Mouse (Mus musculus) kidney, embryonic 14.5 days (tissue): ENCODE data around the gene Mfrp. TPM values are rescaled to one million over a fixed set of nuclear protein-coding genes. Genes with fewer than 3 reads are reported as not detected.

Experiments used
- ATAC-seq: fragments of 200-750 bp; cut with Nextera tagmentation; 2 replicates; pipeline ENCODE4 v1.8.0; 2017; ENCODE audit warnings: moderate number of reproducible peaks, mild to moderate bottlenecking, moderate TSS enrichment, moderate library complexity; ENCODE audit not compliant: low FRiP score, low TSS enrichment
- H3K27ac ChIP-seq: fragments of 300-500 bp; sonication (generic); 2 replicates; pipeline ENCODE4 v1.5.1; 2014; ENCODE audit warnings: low read depth, mild to moderate bottlenecking, low read length, moderate library complexity, mixed read lengths
- H3K27me3 ChIP-seq: fragments of 300-500 bp; sonication (generic); 2 replicates; pipeline ENCODE4 v1.6.1; 2014; ENCODE audit warnings: mild to moderate bottlenecking, low read length; ENCODE audit not compliant: control insufficient read depth, insufficient read depth
- H3K36me3 ChIP-seq: fragments of 300-500 bp; sonication (generic); 2 replicates; pipeline ENCODE4 v1.6.1; 2014; ENCODE audit warnings: low read length, mixed read lengths; ENCODE audit not compliant: control insufficient read depth, insufficient read depth
- H3K4me1 ChIP-seq: fragments of 300-500 bp; sonication (generic); 2 replicates; pipeline ENCODE4 v1.6.1; 2014; ENCODE audit warnings: low read length, mixed read lengths; ENCODE audit not compliant: control insufficient read depth, insufficient read depth
- H3K4me2 ChIP-seq: fragments of 300-500 bp; sonication (generic); replicated peaks from 2 replicates; pipeline ENCODE4 v1.6.1; 2014; ENCODE audit warnings: low read depth, mild to moderate bottlenecking, low read length
- H3K4me3 ChIP-seq: fragments of 300-500 bp; sonication (generic); 2 replicates; pipeline ENCODE4 v1.5.1; 2014; ENCODE audit warnings: mild to moderate bottlenecking, low read length
- H3K9ac ChIP-seq: fragments of 300-500 bp; sonication (generic); 2 replicates; pipeline ENCODE4 v1.6.1; 2014; ENCODE audit warnings: low read depth, mild to moderate bottlenecking, low read length, moderate library complexity
- H3K9me3 ChIP-seq: fragments of 300-500 bp; sonication (generic); 2 replicates; pipeline ENCODE4 v1.6.1; 2016; ENCODE audit warnings: low read length; ENCODE audit not compliant: control insufficient read depth
- WGBS: fragments of 180-500 bp; shearing (Covaris S2); extraction: QIAGEN DNeasy Blood & Tissue Kit; methylation state at CpG from one replicate; pipeline ENCODE4 v1.1.7; 2014; 5-methylcytosine and 5-hydroxymethylcytosine counted together
- polyA plus RNA-seq: library from polyadenylated mRNA; unstranded; fragments of >200 nt; fragmentation: Nextera tagmentation; extraction: Ambion mirVana; gene quantifications from 2 replicates; pipeline ENCODE4 v1.2.1, GENCODE M21; 2014

Gene Mfrp
- polyA plus RNA-seq, 1 experiment from 2014 or later = 0.14 TPM

DNA sequence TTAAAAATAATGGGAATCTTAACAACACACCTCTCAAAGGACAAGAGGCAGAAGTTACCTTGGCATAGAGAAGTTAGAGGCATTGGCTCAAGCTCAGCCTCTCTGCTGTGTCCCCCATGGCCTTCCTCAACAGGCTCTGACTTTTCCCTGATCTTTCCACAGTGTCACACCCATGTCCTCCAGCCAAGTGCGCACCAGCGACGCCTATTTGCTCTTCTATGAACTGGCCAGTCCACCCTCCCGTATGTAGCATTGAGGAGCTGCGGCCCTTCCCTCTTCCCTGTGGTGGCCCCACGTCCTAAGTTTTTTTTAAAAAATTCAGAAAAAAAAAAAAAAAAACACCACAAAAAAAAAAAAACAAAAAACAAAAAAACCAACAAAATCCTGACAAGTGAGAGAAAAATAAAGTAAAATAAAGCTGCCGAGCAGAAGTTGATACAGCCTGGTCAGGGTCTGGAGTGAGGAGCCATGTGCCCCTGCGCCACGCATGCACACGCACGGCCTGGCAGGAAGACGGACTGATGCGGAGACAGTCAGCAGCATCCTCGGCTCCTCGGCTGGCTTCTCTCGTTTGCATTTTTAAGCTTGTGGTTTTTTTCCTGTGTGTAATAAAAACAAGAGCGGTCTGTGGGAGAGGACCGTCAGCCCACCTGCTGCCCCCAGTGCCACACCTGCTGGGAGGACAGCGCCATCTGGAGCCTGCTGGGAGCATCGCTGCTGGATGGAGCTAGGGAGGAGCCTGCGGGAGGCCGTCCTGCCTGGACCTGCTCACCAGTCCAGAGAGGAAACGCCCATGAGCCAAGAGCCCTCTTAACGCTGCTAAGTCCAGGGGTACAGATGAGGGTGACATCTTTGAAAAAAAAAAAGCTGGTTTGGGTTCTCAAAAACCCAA lies 7.7 kb upstream of the Mfrp start:
- Histone ChIP-seq H3K36me3 (peaks cover 21% of the 10 kb centered on the region; the same call in 1 of the 2 replicates), H3K9me3 (no peaks in the 10 kb centered on the region), H3K9ac (no peak overlapping the region), H3K4me3 (no peak overlapping the region), H3K4me2 (peak overlapping the region; percentile 19; the same call in 1 of the 2 replicates), H3K27me3 (no peaks in the 10 kb centered on the region), H3K4me1 (peaks cover 17% of the 10 kb centered on the region), H3K27ac (no peak overlapping the region)
- WGBS = 35% methylated on average over 24 of the region's 24 CpGs
- peak; percentile 80 for ATAC-seq

GRCm38 (mm10) chr9:44094737-44095136 lies 6.8 kb upstream of the Mfrp start:
- H3K4me3 ChIP-seq = no peak overlapping the region
- H3K9ac ChIP-seq = no peak overlapping the region
- peaks cover 21% of the 10 kb centered on the region; the same call in 1 of the 2 replicates for H3K36me3 ChIP-seq
- no peak overlapping the region for H3K4me2 ChIP-seq
- peaks cover 10% of the 10 kb centered on the region for H3K4me1 ChIP-seq
- no peaks in the 10 kb centered on the region for H3K9me3 ChIP-seq
- H3K27ac ChIP-seq = no peak overlapping the region
- WGBS = 83% methylated on average over 3 of the region's 3 CpGs
- no peak for ATAC-seq
- H3K27me3 ChIP-seq = no peaks in the 10 kb centered on the region

DNA sequence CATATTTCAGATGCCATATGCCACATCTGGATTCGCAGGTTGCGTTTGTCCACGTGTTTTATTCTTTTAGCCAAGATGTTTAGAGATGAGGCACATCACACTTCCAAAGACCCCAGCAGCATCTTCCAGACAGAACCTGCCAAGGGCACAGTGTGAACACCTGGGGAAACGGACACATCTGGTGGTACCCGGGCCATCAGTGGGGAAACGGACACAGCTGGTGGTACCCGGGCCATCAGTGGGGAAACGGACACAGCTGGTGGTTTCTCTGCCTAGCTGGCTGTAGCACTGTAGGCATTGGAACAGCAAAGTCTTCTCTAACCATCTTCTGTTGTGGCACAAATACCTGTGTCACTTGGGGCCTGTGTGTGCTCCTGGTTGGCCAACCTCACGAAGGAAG lies 5.7 kb upstream of the Mfrp start:
- no peaks in the 10 kb centered on the region for H3K27me3 ChIP-seq
- no peak overlapping the region for H3K9ac ChIP-seq
- H3K36me3 ChIP-seq = peaks cover 21% of the 10 kb centered on the region; the same call in 1 of the 2 replicates
- H3K4me2 ChIP-seq = no peak overlapping the region
- no peaks in the 10 kb centered on the region for H3K9me3 ChIP-seq
- H3K4me1 ChIP-seq = peaks cover 4% of the 10 kb centered on the region; the same call in 1 of the 2 replicates
- no peak for ATAC-seq
- WGBS = 90% methylated on average over 9 of the region's 9 CpGs
- no peak overlapping the region for H3K4me3 ChIP-seq
- H3K27ac ChIP-seq = no peak overlapping the region

DNA sequence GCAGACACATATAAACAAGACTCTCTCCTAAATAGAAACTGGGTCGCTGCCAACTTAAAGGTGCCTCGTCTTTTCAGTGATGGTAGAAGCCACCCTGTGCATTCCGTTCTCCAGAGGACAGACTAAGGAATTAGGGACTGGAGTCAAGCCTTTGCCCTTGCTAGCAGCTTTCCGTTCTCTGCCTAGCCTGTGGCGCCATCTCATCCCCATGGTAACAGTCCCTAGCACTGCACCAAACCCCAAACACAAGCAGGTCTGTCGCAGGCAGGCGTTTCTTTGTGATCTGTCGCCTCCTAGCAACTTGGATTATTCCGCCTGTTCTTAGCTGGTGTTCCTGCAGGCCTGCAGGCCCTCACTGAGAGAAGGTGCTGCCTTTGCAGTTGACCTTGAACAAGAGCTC lies 5.0 kb upstream of the Mfrp start:
- Histone ChIP-seq H3K27ac (no peak overlapping the region), H3K27me3 (no peaks in the 10 kb centered on the region), H3K9ac (no peak overlapping the region), H3K4me3 (no peak overlapping the region), H3K4me2 (no peak overlapping the region), H3K36me3 (peaks cover 20% of the 10 kb centered on the region; the same call in 1 of the 2 replicates), H3K9me3 (no peaks in the 10 kb centered on the region), H3K4me1 (peaks cover 7% of the 10 kb centered on the region)
- WGBS = 44% methylated on average over 9 of the region's 9 CpGs
- ATAC-seq = no peak

DNA sequence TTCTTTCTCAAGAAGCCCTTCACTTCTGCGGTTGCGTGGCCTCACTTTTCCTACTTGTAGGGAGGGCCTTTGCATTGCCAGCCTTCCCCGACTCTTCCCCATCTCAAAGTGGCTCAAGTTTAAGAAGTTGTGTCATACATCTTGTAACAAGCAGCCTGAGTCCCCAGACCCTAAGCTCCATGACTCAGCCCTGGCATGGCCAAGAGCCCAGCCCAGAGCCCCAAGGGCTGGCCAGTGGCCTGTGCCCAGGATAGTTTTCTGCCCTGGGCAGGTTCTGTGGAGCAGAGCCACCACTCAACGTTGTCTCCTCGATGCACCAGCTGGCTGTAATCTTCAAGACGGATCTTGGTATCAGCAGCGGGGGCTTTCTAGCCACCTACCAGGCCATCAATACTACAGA lies 3.4 kb downstream of the Mfrp start:
- Histone ChIP-seq H3K36me3 (peaks cover 29% of the 10 kb centered on the region), H3K9me3 (no peaks in the 10 kb centered on the region)

DNA sequence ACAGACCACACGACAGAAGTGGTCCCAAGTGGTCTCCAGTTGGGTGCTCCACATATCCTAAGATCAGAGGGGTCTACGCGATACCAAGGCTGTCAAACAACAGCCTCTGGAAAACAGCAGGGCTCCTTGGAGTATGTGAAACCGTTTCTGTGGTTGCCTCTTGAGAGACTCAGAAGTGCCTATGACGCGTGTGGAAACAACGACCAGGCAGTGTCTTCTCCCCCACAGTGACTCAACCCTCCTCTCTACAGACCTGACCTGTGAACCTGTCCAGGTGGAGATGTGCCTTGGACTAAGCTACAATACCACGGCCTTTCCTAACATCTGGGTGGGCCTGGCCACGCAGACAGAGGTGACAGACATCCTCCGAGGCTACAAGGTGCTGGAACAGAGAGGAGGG lies 4.3 kb downstream of the Mfrp start:
- Histone ChIP-seq H3K9ac (no peak overlapping the region), H3K9me3 (no peaks in the 10 kb centered on the region), H3K27ac (no peak overlapping the region), H3K4me1 (peaks cover 49% of the 10 kb centered on the region), H3K27me3 (no peaks in the 10 kb centered on the region), H3K36me3 (peaks cover 32% of the 10 kb centered on the region), H3K4me2 (no peak overlapping the region), H3K4me3 (no peak overlapping the region)
- ATAC-seq = no peak
- WGBS = 80% methylated on average over 10 of the region's 10 CpGs

More for the DNA sequence above, 3.4 kb downstream of the Mfrp start:
- Histone ChIP-seq H3K4me2 (no peak overlapping the region), H3K4me1 (peaks cover 42% of the 10 kb centered on the region), H3K27ac (no peak overlapping the region), H3K27me3 (no peaks in the 10 kb centered on the region), H3K4me3 (no peak overlapping the region), H3K9ac (no peak overlapping the region)
- no peak for ATAC-seq
- WGBS = 92% methylated on average over 7 of the region's 7 CpGs

DNA sequence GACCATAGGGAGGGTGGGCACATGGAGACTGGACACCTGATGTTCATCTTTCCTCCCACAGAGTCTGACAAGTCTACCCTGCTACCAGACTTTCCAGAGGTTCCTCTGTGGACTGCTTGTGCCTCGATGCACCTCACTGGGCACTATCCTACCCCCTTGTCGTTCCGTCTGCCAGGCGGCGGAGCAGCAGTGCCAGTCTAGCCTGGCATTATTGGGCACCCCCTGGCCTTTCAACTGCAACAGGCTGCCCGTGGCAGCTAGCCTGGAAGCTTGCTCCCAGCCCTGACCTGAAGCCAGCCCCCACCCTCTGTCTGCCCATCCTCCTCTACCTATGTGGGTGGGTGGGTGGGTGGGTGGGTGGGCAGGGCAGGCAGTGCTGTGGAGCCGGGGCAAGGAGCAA lies 4.7 kb downstream of the Mfrp start:
- no peaks in the 10 kb centered on the region for H3K9me3 ChIP-seq
- H3K9ac ChIP-seq = no peak overlapping the region
- no peak overlapping the region; the same call in 1 of the 2 replicates for H3K27ac ChIP-seq
- ATAC-seq = no peak
- no peak overlapping the region for H3K4me2 ChIP-seq
- H3K4me3 ChIP-seq = no peak overlapping the region
- peaks cover 32% of the 10 kb centered on the region for H3K36me3 ChIP-seq
- 85% methylated on average over 7 of the region's 7 CpGs for WGBS
- H3K27me3 ChIP-seq = no peaks in the 10 kb centered on the region
- H3K4me1 ChIP-seq = peaks cover 49% of the 10 kb centered on the region

DNA sequence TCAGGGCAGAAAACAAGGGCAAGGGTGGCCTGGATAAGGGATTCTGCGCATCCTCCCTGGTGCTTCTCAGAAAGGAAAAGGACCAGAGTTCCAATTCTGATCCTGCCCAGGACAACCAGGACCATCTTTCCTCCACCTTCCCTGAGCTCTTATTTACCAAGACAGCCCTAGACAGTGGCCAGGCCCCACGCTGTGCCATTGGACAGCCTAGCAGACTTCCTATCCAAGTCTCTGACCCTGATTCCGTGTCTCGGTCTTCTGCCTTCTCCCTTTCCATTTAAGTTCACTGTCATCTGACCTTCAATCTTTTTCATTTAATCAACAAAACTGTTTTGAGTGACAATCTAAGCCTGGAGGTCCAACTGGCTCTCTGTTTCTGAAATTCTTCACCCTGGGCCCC lies 5.1 kb downstream of the Mfrp start:
- Histone ChIP-seq H3K9ac (no peak overlapping the region; the same call in 1 of the 2 replicates), H3K4me1 (peaks cover 46% of the 10 kb centered on the region), H3K36me3 (peaks cover 32% of the 10 kb centered on the region), H3K27me3 (no peaks in the 10 kb centered on the region), H3K4me3 (no peak overlapping the region), H3K27ac (peak overlapping the region; percentile 57; the same call in 1 of the 2 replicates), H3K9me3 (no peaks in the 10 kb centered on the region), H3K4me2 (no peak overlapping the region)
- 73% methylated on average over 4 of the region's 4 CpGs for WGBS
- ATAC-seq = no peak

DNA sequence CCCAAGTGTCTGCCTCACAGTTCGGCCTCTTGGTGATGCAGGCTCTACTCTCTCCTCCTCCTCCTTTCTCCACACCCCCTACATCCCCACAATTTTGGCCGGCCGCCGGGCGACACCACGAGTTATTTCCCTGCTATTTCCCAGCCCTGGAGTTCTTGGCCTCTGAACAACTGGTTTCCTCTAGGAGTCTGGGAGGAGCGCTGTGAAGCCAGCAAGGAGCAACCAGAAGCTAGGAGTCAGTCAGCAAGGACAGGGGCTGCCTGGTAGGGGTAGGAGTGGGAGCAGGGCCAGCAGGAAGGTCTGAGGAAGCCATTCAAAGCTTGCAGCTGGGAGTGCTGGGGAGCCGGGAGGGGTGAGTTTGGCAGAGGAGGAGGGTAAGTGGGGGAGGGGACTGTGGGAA lies 5.6 kb downstream of the Mfrp start, which contains the start of gene C1qtnf5:
Gene C1qtnf5, plus strand, starts transcription at position 136 of the 400 bp plus-strand sequence.
- Histone ChIP-seq H3K36me3 (peaks cover 32% of the 10 kb centered on the region), H3K4me2 (peak within 1 kb of the TSS; percentile 32), H3K4me3 (peak within 1 kb of the TSS; percentile 8; the same call in 1 of the 2 replicates), H3K27me3 (no peaks in the 10 kb centered on the region), H3K9me3 (no peaks in the 10 kb centered on the region), H3K27ac (peak within 1 kb of the TSS; percentile 57; the same call in 1 of the 2 replicates), H3K9ac (peak within 1 kb of the TSS; percentile 19; the same call in 1 of the 2 replicates), H3K4me1 (peaks cover 42% of the 10 kb centered on the region)
- peak; percentile 61 for ATAC-seq
- WGBS = 27% methylated on average over 8 of the region's 8 CpGs
